Mouse (Mus musculus) liver, adult (tissue): ENCODE measurements around the gene Atp5c1.

Source experiments
- GATA4 ChIP-seq: IDR thresholded peaks from 2 replicates; pipeline ENCODE4 v1.6.1; 2014; ENCODE audit warnings: mild to moderate bottlenecking, low read length; ENCODE audit not compliant: insufficient replicate concordance

Gene Atp5c1

GRCm38 (mm10) chr2:10009671-10010254, 70.5 kb downstream of the Atp5c1 start:
- no peak for TF ChIP-seq GATA4

GRCm38 (mm10) chr2:10008593-10008992, 71.7 kb downstream of the Atp5c1 start:
- TF ChIP-seq GATA4, result no peak
